20 mouse cellular contexts compared by ENCODE assay signal in the genomic region with DNA sequence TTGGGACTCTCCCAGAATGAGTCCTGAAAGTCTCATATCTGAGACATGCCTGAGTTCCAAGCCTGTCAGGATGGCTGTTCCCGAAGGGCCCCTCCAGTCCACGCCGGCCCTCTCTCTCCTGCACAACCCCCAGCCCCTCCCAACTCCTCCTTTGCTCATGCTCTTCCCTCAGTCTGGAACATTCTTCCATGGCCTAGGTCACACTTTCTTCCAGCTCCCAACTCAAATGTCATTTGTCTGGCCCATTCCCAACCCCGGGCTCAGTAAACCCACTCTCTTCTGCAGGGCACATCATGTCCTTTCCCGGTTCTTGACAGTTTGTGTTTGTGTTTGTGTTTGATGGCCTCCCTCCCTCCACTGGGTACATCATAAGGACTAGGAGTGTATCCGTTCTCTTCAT. TPM values are rescaled to one million over a fixed set of nuclear protein-coding genes. Genes with fewer than 3 reads are reported as not detected.
DNase-seq lines count a peak whose midpoint lies in the region; ATAC-seq and TF ChIP-seq lines count a peak whose summit lies in the region.
"Had no signal": no experiment of that assay in that cellular context is flagged by ENCODE, and none has a peak within 500 bp of the region (broad histone marks: within the 10 kb centered on the region; RNA-seq: fewer than 3 reads in every experiment).

No protein-coding gene starts in this region.

- no peaks in the 10 kb centered on the region for H3K9me3 ChIP-seq in midbrain, embryonic 11.5 days (ENCODE audit: control insufficient read depth, low read length)
- H3K9me3 ChIP-seq in midbrain, postnatal 0 days (ENCODE audit: low read length), result no peaks in the 10 kb centered on the region
- H3K9me3 ChIP-seq in lung, postnatal 0 days (ENCODE audit: low read length), result no peaks in the 10 kb centered on the region
- H3K9me3 ChIP-seq in stomach, postnatal 0 days (ENCODE audit: control insufficient read depth, low read length), result no peaks in the 10 kb centered on the region
- H3K9me3 ChIP-seq in hindbrain, embryonic 14.5 days (ENCODE audit: control insufficient read depth, low read length), result no peaks in the 10 kb centered on the region
- H3K9me3 ChIP-seq: embryonic facial prominence, embryonic 12.5 days; forebrain, embryonic 15.5 days; heart, embryonic 15.5 days; hindbrain, embryonic 13.5 days had no signal

- intact Hi-C loops in gastrocnemius, adult 2 months (cut with DNase I), result no loop called here

- H3K36me3 ChIP-seq in midbrain, embryonic 11.5 days (ENCODE audit: control insufficient read depth, insufficient read depth, low read length), result no peaks in the 10 kb centered on the region
- no peaks in the 10 kb centered on the region for H3K36me3 ChIP-seq in midbrain, postnatal 0 days (ENCODE audit: insufficient read depth, low read length)
- no peaks in the 10 kb centered on the region for H3K36me3 ChIP-seq in lung, postnatal 0 days (ENCODE audit: insufficient read depth, low read length)
- no peaks in the 10 kb centered on the region for H3K36me3 ChIP-seq in stomach, postnatal 0 days (ENCODE audit: control insufficient read depth, insufficient read depth, low read length)
- no peaks in the 10 kb centered on the region for H3K36me3 ChIP-seq in hindbrain, embryonic 14.5 days (replicated peaks; ENCODE audit: control insufficient read depth, insufficient read depth)
- no peaks in the 10 kb centered on the region for H3K36me3 ChIP-seq in kidney, adult 2 months (ENCODE audit: control insufficient read depth, insufficient read depth, low read length)
- H3K36me3 ChIP-seq: embryonic facial prominence, embryonic 12.5 days; forebrain, embryonic 15.5 days; heart, embryonic 15.5 days; hindbrain, embryonic 13.5 days had no signal

- no peak for TF ChIP-seq POLR2A in kidney, adult 2 months (IDR thresholded peaks at IDR 0.05; ENCODE audit: low read depth, low read length)

- ATAC-seq in midbrain, embryonic 11.5 days (ENCODE audit: low FRiP score), result no peak
- ATAC-seq in midbrain, postnatal 0 days (ENCODE audit: low FRiP score), result no peak
- ATAC-seq in lung, postnatal 0 days, result peak; percentile 85
- peak; percentile 55; the same call in 1 of the 2 replicates for ATAC-seq in stomach, postnatal 0 days (ENCODE audit: low FRiP score, low TSS enrichment)
- no peak for ATAC-seq in hindbrain, embryonic 14.5 days (ENCODE audit: low FRiP score)
- ATAC-seq: forebrain, embryonic 15.5 days had no signal

- no peak overlapping the region for H3K9ac ChIP-seq in midbrain, embryonic 11.5 days (ENCODE audit: low read length)
- no peak overlapping the region for H3K9ac ChIP-seq in midbrain, postnatal 0 days (replicated peaks; ENCODE audit: low read length, poor library complexity, severe bottlenecking)
- H3K9ac ChIP-seq in lung, postnatal 0 days (replicated peaks; ENCODE audit: low read depth), result no peak overlapping the region
- H3K9ac ChIP-seq in stomach, postnatal 0 days (ENCODE audit: low read length), result no peak overlapping the region
- no peak overlapping the region for H3K9ac ChIP-seq in hindbrain, embryonic 14.5 days
- H3K9ac ChIP-seq: embryonic facial prominence, embryonic 12.5 days; forebrain, embryonic 15.5 days; heart, embryonic 15.5 days; hindbrain, embryonic 13.5 days had no signal

- DNase-seq in midbrain, embryonic 11.5 days (ENCODE audit: low spot score, missing footprints), result peak; percentile 12
- no peak for DNase-seq in midbrain, postnatal 0 days (ENCODE audit: low spot score)
- peak; percentile 87 for DNase-seq in lung, postnatal 0 days (ENCODE audit: low spot score)
- DNase-seq in lung, postnatal 36 days, result peak; percentile 72
- DNase-seq in stomach, postnatal 0 days (ENCODE audit: low spot score), result no peak
- no peak for DNase-seq in hindbrain, embryonic 14.5 days (ENCODE audit: low spot score)
- no peak for DNase-seq in gastrocnemius, adult 2 months
- no peak for DNase-seq in kidney, adult 2 months
- DNase-seq: adrenal gland, adult 2 months; cerebellum, adult 11 months; cerebellum, adult 8-10 months; cerebellum, postnatal 14 days; gastrocnemius, postnatal 25 days; heart, adult 18-20 months; heart, postnatal 14 days had no signal

- H3K4me2 ChIP-seq in midbrain, embryonic 11.5 days, result no peak overlapping the region
- H3K4me2 ChIP-seq in midbrain, postnatal 0 days (ENCODE audit: low read depth, low read length, poor library complexity, severe bottlenecking), result no peak overlapping the region
- H3K4me2 ChIP-seq in lung, postnatal 0 days (replicated peaks; ENCODE audit: low read depth, low read length), result no peak overlapping the region
- no peak overlapping the region for H3K4me2 ChIP-seq in stomach, postnatal 0 days (replicated peaks; ENCODE audit: low read depth)
- H3K4me2 ChIP-seq in hindbrain, embryonic 14.5 days (replicated peaks), result no peak overlapping the region
- H3K4me2 ChIP-seq: embryonic facial prominence, embryonic 12.5 days; forebrain, embryonic 15.5 days; heart, embryonic 11.5 days; heart, embryonic 15.5 days; hindbrain, embryonic 13.5 days had no signal

- WGBS in midbrain, embryonic 11.5 days, result 86% methylated on average over 6 of the region's 6 CpGs
- 86% methylated on average over 6 of the region's 6 CpGs for WGBS in midbrain, postnatal 0 days
- WGBS in lung, postnatal 0 days, result 48% methylated on average over 6 of the region's 6 CpGs
- WGBS in stomach, postnatal 0 days, result 52% methylated on average over 6 of the region's 6 CpGs
- WGBS in hindbrain, embryonic 14.5 days, result 83% methylated on average over 6 of the region's 6 CpGs
- WGBS in kidney, adult 2 months, result 77% methylated on average over 6 of the region's 6 CpGs

- H3K27ac ChIP-seq in midbrain, embryonic 11.5 days (ENCODE audit: low read depth, low read length), result no peak overlapping the region
- H3K27ac ChIP-seq in midbrain, postnatal 0 days (ENCODE audit: low read depth, low read length), result no peak overlapping the region
- H3K27ac ChIP-seq in lung, postnatal 0 days (ENCODE audit: low read length), result peak overlapping the region; percentile 84
- H3K27ac ChIP-seq in stomach, postnatal 0 days (replicated peaks), result no peak overlapping the region
- H3K27ac ChIP-seq in hindbrain, embryonic 14.5 days, result no peak overlapping the region
- no peak overlapping the region for H3K27ac ChIP-seq in gastrocnemius, adult 2 months
- no peak overlapping the region for H3K27ac ChIP-seq in kidney, adult 2 months (ENCODE audit: insufficient read depth, low read depth, low read length)
- H3K27ac ChIP-seq: embryonic facial prominence, embryonic 12.5 days; forebrain, embryonic 15.5 days; heart, embryonic 15.5 days; hindbrain, embryonic 13.5 days had no signal

- no peak for TF ChIP-seq CTCF in midbrain, postnatal 0 days (IDR thresholded peaks at IDR 0.05)
- TF ChIP-seq CTCF in lung, postnatal 0 days (IDR thresholded peaks at IDR 0.05), result no peak
- no peak for TF ChIP-seq CTCF in stomach, postnatal 0 days (IDR thresholded peaks at IDR 0.05; ENCODE audit: low read depth)
- no peak for TF ChIP-seq CTCF in gastrocnemius, adult 2 months (IDR thresholded peaks at IDR 0.05)
- TF ChIP-seq CTCF in kidney, adult 2 months (conservative IDR thresholded peaks at IDR 0.05; ENCODE audit: insufficient read depth, insufficient read length, low read depth, low read length), result no peak

- no peak overlapping the region for H3K4me3 ChIP-seq in midbrain, embryonic 11.5 days (ENCODE audit: low read depth, low read length)
- H3K4me3 ChIP-seq in midbrain, postnatal 0 days (ENCODE audit: low read depth, low read length), result no peak overlapping the region
- H3K4me3 ChIP-seq in lung, postnatal 0 days (ENCODE audit: low read depth, low read length), result no peak overlapping the region
- H3K4me3 ChIP-seq in stomach, postnatal 0 days (ENCODE audit: low read depth, low read length), result no peak overlapping the region
- no peak overlapping the region for H3K4me3 ChIP-seq in hindbrain, embryonic 14.5 days (replicated peaks; ENCODE audit: low read length)
- no peak overlapping the region for H3K4me3 ChIP-seq in gastrocnemius, adult 2 months
- H3K4me3 ChIP-seq in kidney, adult 2 months (ENCODE audit: insufficient read depth, low read depth, low read length), result no peak overlapping the region
- H3K4me3 ChIP-seq: embryonic facial prominence, embryonic 12.5 days; forebrain, embryonic 15.5 days; heart, embryonic 15.5 days; hindbrain, embryonic 13.5 days had no signal

- peak; percentile 81 for TF ChIP-seq EP300 in lung, postnatal 0 days (IDR thresholded peaks at IDR 0.05)
- no peak for TF ChIP-seq EP300 in stomach, postnatal 0 days (optimal IDR thresholded peaks at IDR 0.05)

- H3K27me3 ChIP-seq in midbrain, embryonic 11.5 days (ENCODE audit: control insufficient read depth, insufficient read depth, low read length), result no peaks in the 10 kb centered on the region
- no peaks in the 10 kb centered on the region for H3K27me3 ChIP-seq in midbrain, postnatal 0 days (ENCODE audit: insufficient read depth, low read length)
- no peaks in the 10 kb centered on the region for H3K27me3 ChIP-seq in lung, postnatal 0 days (replicated peaks; ENCODE audit: insufficient read depth, low read length)
- no peaks in the 10 kb centered on the region for H3K27me3 ChIP-seq in stomach, postnatal 0 days (ENCODE audit: control insufficient read depth, insufficient read depth, low read length)
- H3K27me3 ChIP-seq in hindbrain, embryonic 14.5 days (ENCODE audit: control insufficient read depth, insufficient read depth, low read length), result no peaks in the 10 kb centered on the region
- no peaks in the 10 kb centered on the region for H3K27me3 ChIP-seq in kidney, adult 2 months (replicated peaks; ENCODE audit: control insufficient read depth, insufficient read depth, low read length)
- H3K27me3 ChIP-seq: embryonic facial prominence, embryonic 12.5 days; forebrain, embryonic 15.5 days; heart, embryonic 15.5 days had no signal

- 0 out of 2 replicates have a peak, but pooled peaks cover 4% of the 10 kb centered on the region for H3K4me1 ChIP-seq in midbrain, embryonic 11.5 days (ENCODE audit: control insufficient read depth, insufficient read depth, low read length)
- peaks cover 4% of the 10 kb centered on the region; the same call in 1 of the 2 replicates for H3K4me1 ChIP-seq in midbrain, postnatal 0 days (ENCODE audit: insufficient read depth, low read length)
- peaks cover 10% of the 10 kb centered on the region; the same call in 1 of the 2 replicates for H3K4me1 ChIP-seq in lung, postnatal 0 days (ENCODE audit: insufficient read depth, low read depth, low read length)
- no peaks in the 10 kb centered on the region for H3K4me1 ChIP-seq in stomach, postnatal 0 days (replicated peaks; ENCODE audit: control insufficient read depth, insufficient read depth)
- peaks cover 6% of the 10 kb centered on the region for H3K4me1 ChIP-seq in hindbrain, embryonic 14.5 days (replicated peaks; ENCODE audit: control insufficient read depth, insufficient read depth, low read length)
- no peaks in the 10 kb centered on the region for H3K4me1 ChIP-seq in kidney, adult 2 months (ENCODE audit: control insufficient read depth, insufficient read depth, low read length)

RNA-seq across cellular contexts. Expression of a gene that starts 7.3 kb away (rescaled TPM):
- 6.1 and 7.5 TPM in 2 replicates for polyA plus RNA-seq in midbrain, embryonic 11.5 days (2014; fragmentation: Nextera tagmentation; extraction: Ambion mirVana)
- 6.2 and 6.4 TPM in 2 replicates for total RNA-seq in midbrain, postnatal 0 days (2014; rRNA removed)
- 13.0 and 14.9 TPM in 2 replicates for polyA plus RNA-seq in midbrain, postnatal 0 days (2015; fragmentation: Nextera tagmentation; extraction: Ambion mirVana)
- 38.9 and 58.5 TPM in 2 replicates for polyA plus RNA-seq in lung, postnatal 0 days (2015; fragmentation: Nextera tagmentation; extraction: Ambion mirVana)
- polyA plus RNA-seq in stomach, postnatal 0 days (2015; fragmentation: Nextera tagmentation; extraction: Ambion mirVana), result 14.6 and 15.2 TPM in 2 replicates
- 15.2 and 16.2 TPM in 2 replicates for polyA plus RNA-seq in hindbrain, embryonic 14.5 days (2014; fragmentation: Nextera tagmentation; extraction: Ambion mirVana)
- under 1 TPM; 0.43 to 0.61 TPM for total RNA-seq in gastrocnemius, adult 2 months (2021)
- polyA plus RNA-seq in kidney, adult 2 months (2012; rRNA removed), result 2.4 and 5.1 TPM in 2 replicates

RNA-seq across cellular contexts. Expression of a gene that starts 43.5 kb away (rescaled TPM):
- 33.3 and 34.0 TPM in 2 replicates for polyA plus RNA-seq in midbrain, embryonic 11.5 days (2014; fragmentation: Nextera tagmentation; extraction: Ambion mirVana)
- total RNA-seq in midbrain, postnatal 0 days (2014; rRNA removed), result 17.8 and 24.7 TPM in 2 replicates
- polyA plus RNA-seq in midbrain, postnatal 0 days (2015; fragmentation: Nextera tagmentation; extraction: Ambion mirVana), result 19.6 and 23.9 TPM in 2 replicates
- polyA plus RNA-seq in lung, postnatal 0 days (2015; fragmentation: Nextera tagmentation; extraction: Ambion mirVana), result 26.2 and 29.4 TPM in 2 replicates
- 23.7 and 24.4 TPM in 2 replicates for polyA plus RNA-seq in stomach, postnatal 0 days (2015; fragmentation: Nextera tagmentation; extraction: Ambion mirVana)
- 30.0 and 31.4 TPM in 2 replicates for polyA plus RNA-seq in hindbrain, embryonic 14.5 days (2014; fragmentation: Nextera tagmentation; extraction: Ambion mirVana)
- 10 to 100 TPM; 16.2 to 20.7 TPM for total RNA-seq in gastrocnemius, adult 2 months (2021)
- polyA plus RNA-seq in kidney, adult 2 months (2012; rRNA removed), result 29.0 and 34.4 TPM in 2 replicates

Comparison
In these comparisons a context has a peak if more than half of its experiments do, and no peak if none do; other contexts are left out.
1. DNase-seq: peak in midbrain, embryonic 11.5 days (single experiment), lung, postnatal 0 days (single experiment) and lung, postnatal 36 days (single experiment); none in midbrain, postnatal 0 days (single experiment), stomach, postnatal 0 days (single experiment), hindbrain, embryonic 14.5 days (single experiment), gastrocnemius, adult 2 months (single experiment) and kidney, adult 2 months (single experiment).
2. ATAC-seq: peak in lung, postnatal 0 days (single experiment) and stomach, postnatal 0 days (single experiment); none in midbrain, embryonic 11.5 days (single experiment), midbrain, postnatal 0 days (single experiment) and hindbrain, embryonic 14.5 days (single experiment).